Mouse (Mus musculus): ENCODE data around the gene Camk1d.

DNA sequence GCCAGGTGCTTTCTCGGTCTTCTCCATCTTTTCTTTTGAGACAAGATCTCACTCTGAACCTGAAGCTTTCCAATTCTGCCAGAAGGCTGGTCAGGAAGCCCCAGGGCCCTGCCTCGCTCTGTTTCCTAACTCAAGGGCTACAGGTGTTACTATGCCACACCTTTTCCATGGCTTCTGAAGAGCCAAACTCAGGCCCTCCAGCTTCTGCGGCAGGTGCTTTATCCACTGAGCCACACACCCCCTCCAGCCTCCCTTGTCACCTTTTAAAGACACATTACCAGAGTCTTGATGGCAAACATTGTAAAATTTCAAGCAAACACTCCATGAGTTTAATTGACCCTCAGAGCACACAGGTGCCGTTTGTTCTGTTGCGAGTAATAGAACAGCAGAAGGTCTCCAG lies 17.7 kb upstream of the Camk1d start:
- TF ChIP-seq CTCF (conservative IDR thresholded peaks at IDR 0.05; ENCODE audit: insufficient read depth, insufficient read length, low read depth, low read length) (no peak), POLR2A (IDR thresholded peaks at IDR 0.05; ENCODE audit: low read depth, low read length) (no peak)

All from kidney, adult 2 months (tissue).